In the genomic region with DNA sequence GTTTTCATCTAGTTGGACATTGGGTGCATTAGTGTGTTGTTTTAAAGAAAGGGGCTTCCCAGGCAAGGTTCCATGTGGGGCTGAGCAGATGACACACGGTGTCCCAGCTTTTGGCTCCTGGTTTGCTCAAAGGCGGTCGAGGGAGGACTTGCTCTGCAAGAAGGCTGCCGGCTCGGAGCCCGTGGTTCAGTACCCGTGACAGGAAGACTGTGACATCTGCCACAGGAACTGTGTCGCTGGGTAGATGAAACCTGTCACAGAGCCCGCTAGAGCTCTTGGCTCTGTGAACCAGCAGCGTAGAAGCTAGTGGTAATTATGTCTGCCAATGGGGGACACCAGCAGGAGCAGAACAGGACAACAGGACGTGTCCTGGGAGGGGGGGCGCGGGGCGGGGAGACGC, we compare ENCODE assay signal across 14 mouse cellular contexts. TPM values are rescaled to one million over a fixed set of nuclear protein-coding genes. Genes with fewer than 3 reads are reported as not detected.
DNase-seq lines count a peak whose midpoint lies in the region; ATAC-seq and TF ChIP-seq lines count a peak whose summit lies in the region.
"Had no signal": no experiment of that assay in that cellular context is flagged by ENCODE, and none has a peak within 500 bp of the region (broad histone marks: within the 10 kb centered on the region; RNA-seq: fewer than 3 reads in every experiment).

No protein-coding gene starts in this region.

- peak overlapping the region; percentile 82 for H3K27ac ChIP-seq in midbrain, embryonic 10.5 days (replicated peaks)
- H3K27ac ChIP-seq in midbrain, embryonic 16.5 days (ENCODE audit: low read length) = no peak overlapping the region
- peak overlapping the region; percentile 50 for H3K27ac ChIP-seq in cerebellum, adult 2 months (ENCODE audit: insufficient read depth, low read length)
- 0 out of 2 replicates have a peak overlapping the region, but pooled peaks have one; percentile 20 for H3K27ac ChIP-seq in cortical plate, adult 2 months (ENCODE audit: insufficient read depth, low read length)
- H3K27ac ChIP-seq: embryonic facial prominence, embryonic 12.5 days; liver, embryonic 14.5 days; midbrain, embryonic 13.5 days; neural tube, embryonic 13.5 days had no signal

- no peak overlapping the region for H3K4me3 ChIP-seq in midbrain, embryonic 10.5 days
- H3K4me3 ChIP-seq in midbrain, embryonic 16.5 days (ENCODE audit: low read depth, low read length) = no peak overlapping the region
- H3K4me3 ChIP-seq in cerebellum, adult 2 months (replicated peaks; ENCODE audit: insufficient read depth, low read depth, low read length) = no peak overlapping the region
- H3K4me3 ChIP-seq in cortical plate, adult 2 months (ENCODE audit: insufficient read depth, low read length) = no peak overlapping the region
- H3K4me3 ChIP-seq: embryonic facial prominence, embryonic 12.5 days; midbrain, embryonic 13.5 days; neural tube, embryonic 13.5 days had no signal

- H3K9ac ChIP-seq in midbrain, embryonic 16.5 days (ENCODE audit: low read depth, low read length) = no peak overlapping the region
- H3K9ac ChIP-seq: embryonic facial prominence, embryonic 12.5 days; liver, embryonic 14.5 days; midbrain, embryonic 13.5 days; neural tube, embryonic 13.5 days had no signal

- H3K36me3 ChIP-seq in midbrain, embryonic 10.5 days = peaks cover 3% of the 10 kb centered on the region; the same call in 1 of the 2 replicates
- no peaks in the 10 kb centered on the region for H3K36me3 ChIP-seq in midbrain, embryonic 16.5 days (ENCODE audit: control insufficient read depth, insufficient read depth, low read length)
- H3K36me3 ChIP-seq: embryonic facial prominence, embryonic 12.5 days; midbrain, embryonic 13.5 days; neural tube, embryonic 13.5 days had no signal

- no peak for TF ChIP-seq CTCF in cerebellum, adult 2 months (IDR thresholded peaks at IDR 0.05; ENCODE audit: borderline replicate concordance, insufficient read depth, low read depth, low read length)
- no peak for TF ChIP-seq CTCF in cortical plate, adult 2 months (IDR thresholded peaks at IDR 0.05; ENCODE audit: extremely low read depth, insufficient read depth, low read length)

- no peak for DNase-seq in midbrain, embryonic 10.5 days (ENCODE audit: low spot score)
- DNase-seq in cerebellum, adult 2 months = peak; percentile 72 to 82
- peak; percentile 51 to 67 for DNase-seq in thymus, postnatal 36 days
- DNase-seq in lung, adult 18-20 months = no peak
- DNase-seq in Muller cell, postnatal 12 days (ENCODE audit: inconsistent ontology term) = no peak
- DNase-seq in kidney, postnatal 25 days = no peak
- DNase-seq: adrenal gland, adult 8-10 months; lung, postnatal 36 days had no signal

- H3K27me3 ChIP-seq in midbrain, embryonic 10.5 days (ENCODE audit: low read depth, poor library complexity, severe bottlenecking) = peaks cover 22% of the 10 kb centered on the region
- no peaks in the 10 kb centered on the region for H3K27me3 ChIP-seq in midbrain, embryonic 16.5 days (ENCODE audit: control insufficient read depth, insufficient read depth, low read depth, low read length)
- H3K27me3 ChIP-seq in cerebellum, adult 2 months (ENCODE audit: control insufficient read depth, insufficient read depth, low read length) = no peaks in the 10 kb centered on the region
- H3K27me3 ChIP-seq: neural tube, embryonic 13.5 days had no signal

- WGBS in midbrain, embryonic 10.5 days = 85% methylated on average over 15 of the region's 15 CpGs
- 73% methylated on average over 15 of the region's 15 CpGs for WGBS in midbrain, embryonic 16.5 days
- 13% methylated on average over 15 of the region's 15 CpGs for WGBS in cerebellum, adult 2 months

- TF ChIP-seq POLR2A in cerebellum, adult 2 months (IDR thresholded peaks at IDR 0.05; ENCODE audit: borderline replicate concordance, insufficient read depth, low read length) = no peak
- TF ChIP-seq POLR2A in cortical plate, adult 2 months (IDR thresholded peaks at IDR 0.05; ENCODE audit: extremely low read depth, insufficient read depth, low read length) = 0 out of 2 replicates have a peak, but pooled peaks have one; percentile 13

- peaks cover 49% of the 10 kb centered on the region for H3K4me1 ChIP-seq in midbrain, embryonic 10.5 days
- H3K4me1 ChIP-seq in midbrain, embryonic 16.5 days (ENCODE audit: control insufficient read depth, insufficient read depth, low read length) = peaks cover 30% of the 10 kb centered on the region
- peaks cover 67% of the 10 kb centered on the region for H3K4me1 ChIP-seq in cerebellum, adult 2 months (ENCODE audit: control insufficient read depth, insufficient read depth, low read length)
- peaks cover 21% of the 10 kb centered on the region for H3K4me1 ChIP-seq in cortical plate, adult 2 months (ENCODE audit: control insufficient read depth, insufficient read depth, low read length)

- peaks cover 12% of the 10 kb centered on the region for H3K9me3 ChIP-seq in midbrain, embryonic 10.5 days (replicated peaks)
- no peaks in the 10 kb centered on the region; the same call in 1 of the 2 replicates for H3K9me3 ChIP-seq in midbrain, embryonic 16.5 days (replicated peaks; ENCODE audit: control insufficient read depth, low read length, poor library complexity, severe bottlenecking)
- H3K9me3 ChIP-seq: midbrain, embryonic 13.5 days had no signal

- H3K4me2 ChIP-seq in midbrain, embryonic 16.5 days (ENCODE audit: low read length) = no peak overlapping the region
- H3K4me2 ChIP-seq: embryonic facial prominence, embryonic 12.5 days; midbrain, embryonic 13.5 days; neural tube, embryonic 13.5 days had no signal

- no peak for ATAC-seq in midbrain, embryonic 16.5 days
- ATAC-seq: midbrain, embryonic 13.5 days had no signal

RNA-seq across cellular contexts. Expression of a gene that starts 42.8 kb away (rescaled TPM):
- 3.5 and 5.4 TPM in 2 replicates for polyA plus RNA-seq in midbrain, embryonic 10.5 days (2016; fragmentation: Nextera tagmentation; extraction: Ambion mirVana)
- polyA plus RNA-seq in midbrain, embryonic 16.5 days (2015; fragmentation: Nextera tagmentation; extraction: Ambion mirVana) = 4.2 and 6.4 TPM in 2 replicates
- 5.9 and 6.3 TPM in 2 replicates for polyA plus RNA-seq in cerebellum, adult 2 months (2012; rRNA removed)
- 11.3 and 12.2 TPM in 2 replicates for polyA plus RNA-seq in cortical plate, adult 2 months (2012; rRNA removed)

RNA-seq across cellular contexts. Expression of a gene that starts 59.8 kb away (rescaled TPM):
- polyA plus RNA-seq in midbrain, embryonic 10.5 days (2016; fragmentation: Nextera tagmentation; extraction: Ambion mirVana) = 79.7 and 86.6 TPM in 2 replicates
- 44.6 and 48.1 TPM in 2 replicates for polyA plus RNA-seq in midbrain, embryonic 16.5 days (2015; fragmentation: Nextera tagmentation; extraction: Ambion mirVana)
- polyA plus RNA-seq in cerebellum, adult 2 months (2012; rRNA removed) = 59.6 and 64.8 TPM in 2 replicates
- polyA plus RNA-seq in cortical plate, adult 2 months (2012; rRNA removed) = 61.0 and 62.1 TPM in 2 replicates

Comparison
In these comparisons a context has a peak if more than half of its experiments do, and no peak if none do; other contexts are left out.
1. DNase-seq: peak in cerebellum, adult 2 months (2 of 2) and thymus, postnatal 36 days (2 of 2); none in midbrain, embryonic 10.5 days (single experiment), lung, adult 18-20 months (0 of 2), Muller cell, postnatal 12 days (single experiment) and kidney, postnatal 25 days (0 of 2).